Mouse (Mus musculus) ovary, adult 18-20 months (tissue): ENCODE results near the gene Vps26b.

ENCODE experiments used
- DNase-seq: peaks from one replicate; pipeline ENCODE4 v3.0.0; 2022; ENCODE audit warnings: low spot score, mixed read lengths

Gene Vps26b

GRCm38 (mm10) chr9:26993900-26994299 is 36.0 kb downstream of the Vps26b start:
- DNase-seq: no peak

- DNase-seq: no peak
Observed at GRCm38 (mm10) chr9:26993118-26993517, 36.7 kb downstream of the Vps26b start.

- DNase-seq: no peak
Observed at GRCm38 (mm10) chr9:26990181-26990580, 39.7 kb downstream of the Vps26b start.

GRCm38 (mm10) chr9:26985668-26986277 is 44.1 kb downstream of the Vps26b start:
- DNase-seq: no peak

- DNase-seq: no peak
Observed at GRCm38 (mm10) chr9:26985090-26985613, 44.7 kb downstream of the Vps26b start.

GRCm38 (mm10) chr9:26978776-26979175 is 51.1 kb downstream of the Vps26b start:
- no peak for DNase-seq

- no peak for DNase-seq
Observed at GRCm38 (mm10) chr9:26977754-26978153, 52.1 kb downstream of the Vps26b start.
